Mouse (Mus musculus): ENCODE results near the gene Ctbs.

GRCm38 (mm10) chr3:146442484-146442883, 7.1 kb upstream of the Ctbs start:
- no peak for TF ChIP-seq POLR2A (IDR thresholded peaks at IDR 0.05; ENCODE audit: control insufficient read depth, low read depth, low read length)
- no peak for TF ChIP-seq CTCF (IDR thresholded peaks at IDR 0.05; ENCODE audit: control insufficient read depth, insufficient read depth, insufficient replicate concordance, low read depth, low read length)
